Mouse (Mus musculus): Measurements from ENCODE around the gene Rcn3. TPM values are rescaled to one million over a fixed set of nuclear protein-coding genes. Genes with fewer than 3 reads are reported as not detected.
"Not testable (repeated sequence)": the region's sequence is repeated elsewhere in the genome, so short reads cannot be mapped to it uniquely, and the experiment has no call there.

Gene Rcn3
- total RNA-seq, 2 experiments from 2014 or later = 65.2 to 71.2 TPM

- DNase-seq = no peak
Measured at GRCm38 (mm10) chr7:45098541-45099240, 6.7 kb upstream of the Rcn3 start.

GRCm38 (mm10) chr7:45097479-45097878, 5.5 kb upstream of the Rcn3 start:
- DNase-seq = no peak

GRCm38 (mm10) chr7:45095965-45096364, 3.9 kb upstream of the Rcn3 start:
- DNase-seq = not testable (repeated sequence)

- no peak for DNase-seq
Measured at GRCm38 (mm10) chr7:45095367-45095766, 3.3 kb upstream of the Rcn3 start.

GRCm38 (mm10) chr7:45094121-45094520, 2.1 kb upstream of the Rcn3 start:
- peak; percentile 2 for DNase-seq

GRCm38 (mm10) chr7:45093516-45093905, 1.5 kb upstream of the Rcn3 start:
- peak; percentile 26 for DNase-seq

GRCm38 (mm10) chr7:45092828-45093515, 951 bp upstream of the Rcn3 start:
- DNase-seq = no peak

- no peak for DNase-seq
Measured at GRCm38 (mm10) chr7:45091001-45091990, 725 bp downstream of the Rcn3 start.

- peak; percentile 18 for DNase-seq
Measured at GRCm38 (mm10) chr7:45090251-45090977, 1.6 kb downstream of the Rcn3 start.

- DNase-seq = no peak
Measured at GRCm38 (mm10) chr7:45088597-45088996, 3.4 kb downstream of the Rcn3 start.

GRCm38 (mm10) chr7:45086084-45086483, 5.9 kb downstream of the Rcn3 start:
- peak; percentile 3 for DNase-seq

GRCm38 (mm10) chr7:45083300-45083890, 8.6 kb downstream of the Rcn3 start:
- peak; percentile 1 for DNase-seq

- DNase-seq = peak; percentile 60
Measured at GRCm38 (mm10) chr7:45082401-45083299, 9.4 kb downstream of the Rcn3 start.

GRCm38 (mm10) chr7:45081016-45081415, 11.0 kb downstream of the Rcn3 start:
- no peak for DNase-seq

GRCm38 (mm10) chr7:45079856-45080255, 12.2 kb downstream of the Rcn3 start:
- peak; percentile 95 for DNase-seq

GRCm38 (mm10) chr7:45078513-45078912, 13.5 kb downstream of the Rcn3 start:
- DNase-seq = peak; percentile 87

- no peak for DNase-seq
Measured at GRCm38 (mm10) chr7:45077829-45078228, 14.2 kb downstream of the Rcn3 start.

GRCm38 (mm10) chr7:45077322-45077721, 14.7 kb downstream of the Rcn3 start:
- no peak for DNase-seq

- no peak for DNase-seq
Measured at GRCm38 (mm10) chr7:45076501-45076900, 15.5 kb downstream of the Rcn3 start.

- DNase-seq = peak; percentile 68
Measured at GRCm38 (mm10) chr7:45075405-45075804, 16.6 kb downstream of the Rcn3 start.

All from adrenal gland, postnatal 10 days (tissue).